Mouse (Mus musculus): ENCODE data around the gene Vmn2r59. TPM values are rescaled to one million over a fixed set of nuclear protein-coding genes. Genes with fewer than 3 reads are reported as not detected.

The Vmn2r59 gene
- not detected in 2 replicates for polyA plus RNA-seq (2015; fragmentation: Nextera tagmentation; extraction: Ambion mirVana)

GRCm38 (mm10) chr7:42058923-42059322 lies at the start of gene Vmn2r59:
Vmn2r59 (minus strand) TSS chr7:42059023.

GRCm38 (mm10) chr7:42107470-42107869 lies 48.6 kb upstream of the Vmn2r59 start, which contains the start of gene Vmn2r60:
Vmn2r60 (plus strand) TSS chr7:42107770.

Other genes starting within 250 kb of the Vmn2r59 start
- gene Vmn2r58, start 186.3 kb downstream of the Vmn2r59 start, polyA plus RNA-seq (2015; fragmentation: Nextera tagmentation; extraction: Ambion mirVana): not detected in 2 replicates
- not detected in 2 replicates for gene Vmn2r60, start 48.7 kb upstream of the Vmn2r59 start, polyA plus RNA-seq (2015; fragmentation: Nextera tagmentation; extraction: Ambion mirVana)
- not detected in 2 replicates for gene Vmn2r61, start 201.0 kb upstream of the Vmn2r59 start, polyA plus RNA-seq (2015; fragmentation: Nextera tagmentation; extraction: Ambion mirVana)